Mouse (Mus musculus): ENCODE measurements around the gene Atg9b.

Atg9b gene

DNA sequence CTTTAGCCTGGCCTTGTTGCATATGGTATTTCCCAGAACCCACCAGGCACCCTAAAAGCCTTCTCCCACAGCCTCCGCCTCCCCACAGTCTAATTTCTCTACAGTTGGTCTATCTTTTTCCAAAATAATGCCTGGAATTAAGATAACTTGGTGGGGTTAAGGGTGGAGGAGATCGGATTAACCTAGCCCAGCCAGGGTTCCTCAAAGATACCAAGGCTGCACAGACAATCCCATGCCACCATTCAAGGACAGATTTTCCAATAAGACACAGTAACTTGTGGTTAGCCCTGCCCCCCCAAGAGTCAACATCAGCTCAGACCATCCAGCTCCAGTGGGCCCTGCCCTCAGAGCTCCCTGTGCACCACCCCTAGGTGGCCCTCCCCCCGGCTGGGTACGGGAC is 11.4 kb downstream of the Atg9b start:
- no peak for DNase-seq (ENCODE audit: low spot score)

- DNase-seq (ENCODE audit: low spot score): no peak
These were observed 12.4 kb downstream of the Atg9b start for GRCm38 (mm10) chr5:24379501-24379900.

DNA sequence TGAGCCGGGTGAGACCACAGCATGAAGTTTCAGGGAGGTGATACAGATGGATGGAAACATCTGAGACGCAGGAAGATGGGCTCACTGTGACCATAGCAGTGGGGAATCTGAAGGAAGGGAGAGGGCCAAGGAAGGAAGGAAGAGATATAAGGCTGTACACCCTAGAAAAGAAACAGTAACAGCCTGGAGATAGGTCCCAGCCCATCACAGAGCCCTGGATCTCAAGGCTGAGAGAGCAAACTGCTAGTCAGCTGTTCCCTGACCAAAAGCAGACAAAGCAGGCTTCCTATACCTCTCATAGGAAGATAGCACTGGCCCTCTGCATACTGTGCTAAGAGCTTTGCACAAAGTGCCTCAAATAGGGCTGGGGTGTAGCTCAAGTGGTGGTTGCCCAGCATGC is 13.2 kb downstream of the Atg9b start:
- DNase-seq (ENCODE audit: low spot score): no peak

GRCm38 (mm10) chr5:24374666-24375328 is 17.1 kb downstream of the Atg9b start:
- DNase-seq (ENCODE audit: low spot score): no peak

GRCm38 (mm10) chr5:24374216-24374615 is 17.7 kb downstream of the Atg9b start:
- DNase-seq (ENCODE audit: low spot score): no peak

- DNase-seq (ENCODE audit: low spot score): no peak
These were observed 18.1 kb downstream of the Atg9b start for GRCm38 (mm10) chr5:24373807-24374206.

GRCm38 (mm10) chr5:24369767-24370166 is 22.2 kb downstream of the Atg9b start:
- no peak for DNase-seq (ENCODE audit: low spot score)

DNA sequence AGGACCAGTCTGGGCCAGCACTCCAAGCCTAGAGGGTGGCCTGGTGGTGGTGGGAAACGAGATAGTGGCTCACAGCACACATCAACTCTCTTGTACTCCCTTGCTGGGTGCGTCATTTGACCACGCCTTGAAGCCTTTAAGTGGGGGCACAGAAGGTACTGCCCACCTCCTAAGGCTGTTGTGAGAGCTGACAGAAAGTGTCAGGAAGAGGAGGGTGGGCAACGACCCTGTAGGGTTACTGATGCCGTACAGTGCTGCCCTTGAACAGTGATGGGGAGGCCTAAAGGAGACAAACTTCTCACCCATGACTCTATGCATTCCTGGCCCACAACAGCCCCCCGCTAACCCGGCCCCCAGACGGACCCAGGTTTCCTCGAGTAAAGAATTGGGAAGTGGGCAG is 25.5 kb downstream of the Atg9b start:
- no peak for DNase-seq (ENCODE audit: low spot score)

DNA sequence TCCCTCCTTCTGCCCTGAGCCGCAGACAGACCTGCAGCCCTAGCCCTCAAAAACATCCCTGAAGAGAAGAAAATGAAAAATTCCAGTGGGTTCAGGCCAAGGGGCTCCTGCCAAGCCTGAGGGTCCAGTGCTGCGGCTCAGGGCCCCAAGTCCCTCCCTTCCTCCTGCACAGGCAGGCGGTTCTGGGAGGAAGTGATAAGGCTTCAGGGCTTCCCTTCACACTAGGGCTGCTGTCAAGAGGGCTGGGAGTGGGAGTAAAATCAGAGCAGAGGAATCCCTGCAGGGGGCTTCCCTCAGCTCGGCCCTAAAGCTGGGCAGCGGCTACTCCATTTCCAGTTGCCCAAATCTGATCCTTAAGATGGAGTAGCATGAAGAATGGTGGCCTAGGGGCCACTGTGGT is 26.4 kb downstream of the Atg9b start:
- DNase-seq (ENCODE audit: low spot score): no peak

DNA sequence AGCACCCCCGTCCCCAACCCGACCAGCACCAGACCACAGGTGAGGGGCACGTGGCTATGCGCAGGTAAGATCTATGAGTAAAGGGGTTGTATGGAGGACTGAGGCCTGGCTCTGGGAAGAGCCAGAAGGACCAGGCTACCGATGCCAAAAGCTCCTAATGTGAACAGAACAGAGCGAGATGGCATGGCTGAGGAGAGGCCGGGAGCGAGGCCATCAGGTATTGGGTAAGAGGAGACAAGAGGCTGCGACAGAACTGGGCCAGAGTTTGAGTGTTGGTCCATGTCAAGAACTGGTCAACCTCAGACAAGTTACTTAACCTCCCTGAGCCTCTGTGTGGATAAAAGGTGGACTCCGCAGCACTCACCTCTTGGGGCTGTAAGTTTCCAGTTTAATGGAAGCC is 27.0 kb downstream of the Atg9b start:
- DNase-seq (ENCODE audit: low spot score): no peak

DNA sequence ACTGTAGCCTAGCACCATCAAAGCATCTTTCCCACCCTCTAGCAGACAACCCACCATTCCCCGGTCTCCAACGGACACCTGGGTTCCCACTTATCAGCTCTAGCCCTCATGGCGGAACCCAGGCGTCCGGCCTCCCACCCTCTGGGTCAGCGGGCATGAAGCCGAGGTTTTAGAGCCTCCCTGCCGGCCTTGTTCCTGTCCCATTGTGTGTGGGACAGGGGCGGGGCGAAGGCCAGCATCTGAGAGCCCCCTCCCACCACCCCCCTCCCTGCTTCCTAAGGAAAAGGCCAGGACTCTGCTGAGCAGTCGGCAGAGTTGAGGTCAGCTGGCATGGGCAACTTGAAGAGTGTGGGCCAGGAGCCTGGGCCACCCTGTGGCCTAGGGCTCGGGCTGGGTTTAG is 27.4 kb downstream of the Atg9b start, which contains the start of gene Nos3:
TSS of gene Nos3 (plus strand) at position 303 of the 400 bp plus-strand sequence.
- DNase-seq (ENCODE audit: low spot score): no peak

- no peak for DNase-seq (ENCODE audit: low spot score)
These were observed 27.9 kb downstream of the Atg9b start for GRCm38 (mm10) chr5:24364061-24364460.

DNA sequence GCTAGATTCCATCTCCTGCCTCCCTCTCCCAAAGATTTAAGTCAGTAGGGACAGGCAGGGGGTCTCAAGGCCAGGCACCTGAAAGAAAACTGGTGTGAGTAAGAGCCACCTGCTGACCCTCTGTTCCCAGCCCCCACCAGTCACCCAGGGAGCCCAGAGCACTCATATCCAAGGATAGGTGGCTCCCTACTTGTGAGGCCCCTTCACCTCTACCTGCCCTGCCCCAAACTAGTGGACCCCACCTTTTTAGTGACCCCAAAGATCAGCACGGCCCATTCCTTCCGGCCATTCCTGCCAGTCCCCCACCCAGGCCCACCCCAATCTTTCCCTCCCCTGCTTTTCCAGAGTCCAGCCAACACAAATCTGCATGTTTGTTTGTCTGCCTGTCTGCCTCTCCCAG is 28.5 kb downstream of the Atg9b start:
- DNase-seq (ENCODE audit: low spot score): no peak

DNA sequence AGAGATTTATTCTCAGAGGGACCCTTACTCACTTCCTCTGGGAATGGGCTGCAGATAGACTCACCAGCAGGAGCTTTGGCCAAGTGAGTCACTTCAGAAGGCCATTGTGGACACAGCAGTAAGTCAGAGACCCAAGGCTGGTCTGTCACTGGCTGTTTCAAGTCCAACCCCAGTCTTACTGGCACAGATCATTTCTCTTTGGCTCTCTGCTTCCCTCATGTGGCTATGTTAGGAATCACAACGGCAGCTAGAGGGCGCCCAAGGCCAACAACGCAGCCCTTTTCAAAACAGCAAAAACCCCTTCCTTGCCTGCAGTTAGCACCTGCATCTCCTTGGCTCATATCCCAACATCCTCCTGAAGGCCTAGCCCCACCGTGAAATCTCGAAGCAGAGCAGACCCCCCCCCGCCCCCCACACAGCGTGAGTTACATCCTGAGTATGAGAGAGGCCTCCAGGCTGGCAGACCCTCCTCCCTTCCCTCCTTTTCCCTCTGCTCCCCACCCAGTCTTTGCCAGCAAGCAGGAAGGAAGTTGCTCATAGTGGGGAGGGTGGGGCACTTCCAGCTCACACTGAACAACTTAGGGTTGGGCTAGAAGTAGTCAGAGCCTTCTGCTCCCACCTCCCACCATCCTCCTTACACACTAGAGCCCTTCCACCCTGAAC is 31.0 kb downstream of the Atg9b start:
- DNase-seq (ENCODE audit: low spot score): peak; percentile 82

GRCm38 (mm10) chr5:24357461-24357860 is 34.5 kb downstream of the Atg9b start:
- peak; percentile 72 for DNase-seq (ENCODE audit: low spot score)

GRCm38 (mm10) chr5:24356764-24357163 is 35.2 kb downstream of the Atg9b start:
- no peak for DNase-seq (ENCODE audit: low spot score)

GRCm38 (mm10) chr5:24353327-24353726 is 38.6 kb downstream of the Atg9b start:
- DNase-seq (ENCODE audit: low spot score): no peak

DNA sequence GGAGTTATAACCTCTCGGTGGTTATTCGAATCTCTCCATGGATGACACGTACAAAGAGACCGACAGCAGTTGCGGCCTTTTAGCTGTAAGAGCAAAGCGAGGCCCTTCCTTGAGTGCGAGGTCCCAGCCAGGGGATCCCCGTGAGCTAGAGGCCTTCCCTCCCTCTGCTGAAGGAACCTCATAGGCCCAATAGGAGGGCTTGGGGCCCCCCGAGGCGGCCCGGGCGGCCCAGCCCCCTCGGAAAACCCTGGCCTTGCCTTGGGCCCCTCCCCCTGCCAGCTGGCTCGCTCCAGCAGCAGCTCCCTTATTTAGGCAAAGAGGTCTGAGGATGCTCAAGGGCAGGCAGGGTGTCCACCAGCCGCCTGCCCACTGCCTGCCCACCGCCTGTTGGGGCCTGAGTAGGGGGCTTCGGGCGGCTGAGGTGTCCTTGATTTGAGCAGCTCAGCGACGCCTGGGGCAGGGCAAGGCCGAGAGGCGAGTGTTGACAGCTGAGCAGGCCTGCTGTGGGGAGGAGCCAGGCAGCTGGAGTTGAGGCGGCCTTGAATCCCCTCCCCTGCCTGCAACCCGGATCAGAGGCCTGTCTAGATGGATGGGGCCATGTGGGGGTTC is 39.6 kb downstream of the Atg9b start:
- no peak for DNase-seq (ENCODE audit: low spot score)

GRCm38 (mm10) chr5:24351701-24352171 is 40.2 kb downstream of the Atg9b start:
- peak; percentile 59 for DNase-seq (ENCODE audit: low spot score)

- no peak for DNase-seq (ENCODE audit: low spot score)
These were observed 40.7 kb downstream of the Atg9b start, which contains the start of gene Kcnh2 for GRCm38 (mm10) chr5:24351278-24351677. TSS of gene Kcnh2 (minus strand) at chr5:24351604.

DNA sequence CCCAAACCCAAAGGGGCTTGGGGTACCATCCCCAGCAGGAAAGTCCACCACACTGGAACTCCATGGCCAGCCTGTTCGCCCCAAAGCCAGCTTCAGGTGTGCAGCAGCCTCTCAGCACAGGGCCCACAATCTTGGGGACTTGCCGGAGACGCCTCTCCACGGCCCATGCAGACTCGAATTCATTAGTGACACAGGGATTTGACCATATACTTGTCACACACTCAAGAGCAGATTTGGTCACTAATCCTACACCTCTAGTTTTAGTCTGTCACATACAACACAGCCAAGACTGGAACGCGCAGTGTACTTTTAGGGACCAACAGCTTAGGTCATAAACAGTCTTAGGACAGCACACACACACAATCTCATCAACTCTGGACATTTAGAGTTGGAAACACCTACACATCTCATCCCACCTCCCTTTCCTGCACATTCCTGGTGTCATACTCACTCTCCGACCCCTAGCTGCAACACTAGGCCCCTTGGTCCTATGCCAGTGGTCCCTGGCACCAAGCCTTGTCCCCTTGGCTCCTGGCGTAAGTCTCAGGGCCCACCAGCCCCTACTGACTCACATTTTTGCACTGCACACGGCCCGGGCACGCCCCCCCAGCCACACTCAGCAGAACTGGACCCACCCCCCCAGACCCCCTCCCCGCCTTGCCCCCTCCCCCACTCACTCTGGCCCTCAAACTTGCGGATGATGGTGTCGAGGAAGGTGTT is 41.3 kb downstream of the Atg9b start:
- no peak for DNase-seq (ENCODE audit: low spot score)

- no peak for DNase-seq (ENCODE audit: low spot score)
These were observed 41.9 kb downstream of the Atg9b start for GRCm38 (mm10) chr5:24350073-24350472.

- DNase-seq (ENCODE audit: low spot score): no peak
These were observed 43.4 kb downstream of the Atg9b start for GRCm38 (mm10) chr5:24348546-24348945.
